Mouse (Mus musculus) G1E (cell line): ENCODE measurements at regions not wholly inside any gene's neighbourhood (a gene's known extent, or its start where the extent isn't known, plus 50 kb on each side); places are given as distances from the start of the nearest gene placed in this dataset.

Experiments used
- ATAC-seq: 2 replicates; pipeline ENCODE4 v1.8.0; 2016; ENCODE audit warnings: mild to moderate bottlenecking; ENCODE audit not compliant: insufficient number of reproducible peaks, poor library complexity, low FRiP score, severe bottlenecking; ENCODE audit errors: extremely low read depth
- DNase-seq: peaks from one replicate; pipeline ENCODE4 v3.0.0; 2012; ENCODE audit warnings: low spot score
- H3K27me3 ChIP-seq: 2 replicates; pipeline ENCODE4 v1.6.1; 2012; ENCODE audit warnings: mild to moderate bottlenecking, low read length, inconsistent platforms; ENCODE audit not compliant: insufficient read depth
- H3K36me3 ChIP-seq: replicated peaks from 2 replicates; pipeline ENCODE3; 2012; ENCODE audit warnings: mild to moderate bottlenecking, inconsistent platforms
- H3K4me1 ChIP-seq: 2 replicates; pipeline ENCODE4 v1.6.1; 2012; ENCODE audit warnings: low read depth, low read length, inconsistent platforms, mixed read lengths; ENCODE audit not compliant: insufficient read depth
- H3K4me3 ChIP-seq: 2 replicates; pipeline ENCODE4 v1.5.1; 2012; ENCODE audit warnings: low read depth, mild to moderate bottlenecking, inconsistent platforms, low read length, moderate library complexity, mixed read lengths
- H3K9me3 ChIP-seq: replicated peaks from 2 replicates; pipeline ENCODE4 v1.6.1; 2012; ENCODE audit warnings: inconsistent platforms
- CTCF ChIP-seq: IDR thresholded peaks from 2 replicates; pipeline ENCODE4 v1.5.1; 2012; ENCODE audit warnings: low read depth, low read length, inconsistent platforms, mixed read lengths
- GATA1 ChIP-seq: IDR thresholded peaks from 2 replicates; pipeline ENCODE4 v1.6.1; 2012; ENCODE audit warnings: borderline replicate concordance, low read length, inconsistent platforms, mixed read lengths
- GATA2 ChIP-seq: IDR thresholded peaks from 2 replicates; pipeline ENCODE4 v1.6.1; 2012; ENCODE audit warnings: low read depth, low read length, inconsistent platforms, borderline replicate concordance
- POLR2AphosphoS5 ChIP-seq: IDR thresholded peaks from 2 replicates; pipeline ENCODE4 v1.6.1; 2012; ENCODE audit warnings: low read depth, low read length, inconsistent platforms; ENCODE audit not compliant: insufficient replicate concordance
- TAL1 ChIP-seq: conservative IDR thresholded peaks from 2 replicates; pipeline ENCODE4 v1.6.1; 2012; ENCODE audit warnings: low read depth, low read length, inconsistent platforms, mixed read lengths

GRCm38 (mm10) chr3:66546576-66546975, 249.9 kb upstream of the Veph1 start:
- H3K9me3 ChIP-seq = no peaks in the 10 kb centered on the region
- no peaks in the 10 kb centered on the region for H3K27me3 ChIP-seq
- DNase-seq (no peak), ATAC-seq (peak; percentile 87)
- no peak for TF ChIP-seq TAL1
- peaks cover 12% of the 10 kb centered on the region for H3K4me1 ChIP-seq
- H3K4me3 ChIP-seq = no peak overlapping the region
- H3K36me3 ChIP-seq = no peaks in the 10 kb centered on the region

GRCm38 (mm10) chr3:66544139-66544933, 247.7 kb upstream of the Veph1 start:
- no peak for ATAC-seq
- H3K36me3 ChIP-seq = no peaks in the 10 kb centered on the region

GRCm38 (mm10) chr3:66542865-66543264, 246.2 kb upstream of the Veph1 start:
- ATAC-seq (no peak), DNase-seq (no peak)
- TF ChIP-seq POLR2AphosphoS5 = no peak
- TF ChIP-seq GATA2 = no peak
- TF ChIP-seq GATA1 = no peak
- no peak for TF ChIP-seq TAL1
- TF ChIP-seq CTCF = no peak
- Histone ChIP-seq H3K36me3 (no peaks in the 10 kb centered on the region), H3K4me1 (peaks cover 12% of the 10 kb centered on the region), H3K9me3 (no peaks in the 10 kb centered on the region), H3K4me3 (no peak overlapping the region), H3K27me3 (no peaks in the 10 kb centered on the region)

More at GRCm38 (mm10) chr3:66544139-66544933, 247.7 kb upstream of the Veph1 start:
- Histone ChIP-seq H3K4me1 (peaks cover 12% of the 10 kb centered on the region), H3K4me3 (no peak overlapping the region), H3K9me3 (no peaks in the 10 kb centered on the region), H3K27me3 (no peaks in the 10 kb centered on the region)
- no peak for TF ChIP-seq GATA2
- TF ChIP-seq TAL1 = no peak
- no peak for TF ChIP-seq CTCF
- TF ChIP-seq GATA1 = no peak
- no peak for TF ChIP-seq POLR2AphosphoS5
- no peak for DNase-seq

- Histone ChIP-seq H3K4me1 (no peaks in the 10 kb centered on the region), H3K9me3 (no peaks in the 10 kb centered on the region), H3K27me3 (no peaks in the 10 kb centered on the region), H3K36me3 (no peaks in the 10 kb centered on the region), H3K4me3 (no peak overlapping the region)
- DNase-seq (no peak), ATAC-seq (no peak)
- TF ChIP-seq CTCF = no peak
- TF ChIP-seq GATA1 = no peak
These were observed 241.3 kb upstream of the Veph1 start for GRCm38 (mm10) chr3:66537913-66538312.

GRCm38 (mm10) chr3:66537106-66537893, 240.7 kb upstream of the Veph1 start:
- H3K27me3 ChIP-seq = no peaks in the 10 kb centered on the region
- no peak for ATAC-seq
- no peak for DNase-seq
- H3K4me1 ChIP-seq = no peaks in the 10 kb centered on the region
- no peak overlapping the region for H3K4me3 ChIP-seq
- no peaks in the 10 kb centered on the region for H3K9me3 ChIP-seq
- H3K36me3 ChIP-seq = no peaks in the 10 kb centered on the region
- TF ChIP-seq CTCF (no peak), TAL1 (no peak), GATA1 (no peak), GATA2 (no peak), POLR2AphosphoS5 (no peak)

GRCm38 (mm10) chr3:66536673-66537072, 240.0 kb upstream of the Veph1 start:
- H3K4me3 ChIP-seq = no peak overlapping the region
- no peaks in the 10 kb centered on the region for H3K9me3 ChIP-seq
- H3K36me3 ChIP-seq = no peaks in the 10 kb centered on the region
- no peak for TF ChIP-seq CTCF
- TF ChIP-seq GATA1 = no peak
- TF ChIP-seq GATA2 = no peak
- no peak for TF ChIP-seq TAL1
- TF ChIP-seq POLR2AphosphoS5 = no peak
- no peaks in the 10 kb centered on the region for H3K27me3 ChIP-seq
- no peaks in the 10 kb centered on the region for H3K4me1 ChIP-seq
- no peak for DNase-seq
- no peak for ATAC-seq
